Mouse (Mus musculus): Measurements from ENCODE around the gene Zfp444.

DNA sequence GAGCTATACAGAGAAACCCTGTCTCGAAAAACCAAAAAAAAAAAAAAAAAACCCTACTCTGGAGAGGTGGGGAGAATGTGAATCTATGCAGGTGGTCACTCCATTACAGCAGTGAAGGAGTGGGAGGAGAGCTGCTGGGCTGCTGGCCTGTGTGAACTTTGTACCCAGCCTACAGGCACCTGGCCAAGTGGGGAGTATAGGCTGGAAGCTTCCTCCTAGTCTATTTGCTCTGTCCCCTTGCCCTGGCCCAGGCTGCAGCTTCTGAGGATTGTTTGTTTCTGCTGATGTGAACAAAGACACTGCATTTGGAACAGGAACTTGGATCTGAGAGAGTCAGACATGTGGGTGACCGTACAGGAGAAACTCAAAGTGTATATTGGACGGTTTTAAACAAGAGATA lies 2.6 kb upstream of the Zfp444 start:
- TF ChIP-seq CTCF (IDR thresholded peaks at IDR 0.05; ENCODE audit: borderline replicate concordance, extremely low read depth, insufficient read depth, insufficient read length) (no peak), POLR2A (IDR thresholded peaks at IDR 0.05; ENCODE audit: borderline replicate concordance, extremely low read depth, insufficient read depth, insufficient read length, poor library complexity, severe bottlenecking) (no peak)
